ENCODE assay signal across 7 mouse cellular contexts in genomic region chr4:108869730-108870374, GRCm38 (mm10). TPM values are rescaled to one million over a fixed set of nuclear protein-coding genes. Genes with fewer than 3 reads are reported as not detected.
DNase-seq lines count a peak whose midpoint lies in the region; ATAC-seq and TF ChIP-seq lines count a peak whose summit lies in the region.

No protein-coding gene starts in this region.

- H3K27ac ChIP-seq in hindbrain, postnatal 0 days: no peak overlapping the region

- TF ChIP-seq CTCF in hindbrain, postnatal 0 days (IDR thresholded peaks at IDR 0.05; ENCODE audit: low read depth): peak; percentile 99

- no peak overlapping the region for H3K4me3 ChIP-seq in hindbrain, postnatal 0 days (ENCODE audit: low read length)

- ATAC-seq in hindbrain, postnatal 0 days: peak; percentile 92
- ATAC-seq in megakaryocyte progenitor cell, adult 5-6 weeks (replicated peaks; ENCODE audit: poor library complexity): peak; percentile 93

- H3K4me2 ChIP-seq in hindbrain, postnatal 0 days (ENCODE audit: low read depth, low read length): no peak overlapping the region

- no peak overlapping the region for H3K9ac ChIP-seq in hindbrain, postnatal 0 days (replicated peaks; ENCODE audit: low read length)

- DNase-seq in WW6 (ENCODE audit: low read depth, low spot score): peak; percentile 76
- DNase-seq in cerebellum, postnatal 10 days: peak; percentile 94 to 97
- peak; percentile 66 to 82 for DNase-seq in frontal cortex, postnatal 10 days (ENCODE audit: low spot score in 2 of 2)
- DNase-seq in hindbrain, postnatal 0 days (ENCODE audit: low spot score): peak; percentile 96
- DNase-seq in left cerebral cortex, adult 11 months (ENCODE audit: low spot score): peak; percentile 85
- DNase-seq in right cerebral cortex, postnatal 14 days: peak; percentile 79

- no peaks in the 10 kb centered on the region for H3K27me3 ChIP-seq in hindbrain, postnatal 0 days (ENCODE audit: insufficient read depth, low read length)

- no peaks in the 10 kb centered on the region for H3K36me3 ChIP-seq in hindbrain, postnatal 0 days (ENCODE audit: insufficient read depth, low read length)

- H3K9me3 ChIP-seq in hindbrain, postnatal 0 days (ENCODE audit: low read length): no peaks in the 10 kb centered on the region

- no peaks in the 10 kb centered on the region for H3K4me1 ChIP-seq in hindbrain, postnatal 0 days (ENCODE audit: insufficient read depth, low read length)

- 37% methylated on average over 10 of the region's 10 CpGs for WGBS in hindbrain, postnatal 0 days

RNA-seq across cellular contexts. Expression of gene Rab3b, which starts 9.0 kb away (rescaled TPM):
- total RNA-seq in hindbrain, postnatal 0 days (2014; rRNA removed): 76.3 and 99.1 TPM in 2 replicates
- polyA plus RNA-seq in hindbrain, postnatal 0 days (2015; fragmentation: Nextera tagmentation; extraction: Ambion mirVana): 289 and 314 TPM in 2 replicates
- 0.30 TPM in 1 of 2 replicates, not detected in the other for total RNA-seq in megakaryocyte progenitor cell, adult 5-6 weeks (2015)
- total RNA-seq in megakaryocyte progenitor cell, adult 5-6 weeks (2017): not detected in 2 replicates

RNA-seq across cellular contexts. Expression of gene A730015C16Rik, which starts 21.4 kb away (rescaled TPM):
- total RNA-seq in hindbrain, postnatal 0 days (2014; rRNA removed): 1.4 TPM in 1 of 2 replicates, not detected in the other
- polyA plus RNA-seq in hindbrain, postnatal 0 days (2015; fragmentation: Nextera tagmentation; extraction: Ambion mirVana): 1.2 and 1.6 TPM in 2 replicates
- 0.22 and 0.46 TPM in 2 replicates for total RNA-seq in megakaryocyte progenitor cell, adult 5-6 weeks (2015)
- total RNA-seq in megakaryocyte progenitor cell, adult 5-6 weeks (2017): 0.37 and 0.71 TPM in 2 replicates

RNA-seq across cellular contexts. Expression of gene Kti12, which starts 22.3 kb away (rescaled TPM):
- 34.5 and 34.8 TPM in 2 replicates for total RNA-seq in hindbrain, postnatal 0 days (2014; rRNA removed)
- 29.4 and 29.7 TPM in 2 replicates for polyA plus RNA-seq in hindbrain, postnatal 0 days (2015; fragmentation: Nextera tagmentation; extraction: Ambion mirVana)
- total RNA-seq in megakaryocyte progenitor cell, adult 5-6 weeks (2015): 43.7 and 55.5 TPM in 2 replicates
- total RNA-seq in megakaryocyte progenitor cell, adult 5-6 weeks (2017): 28.8 and 29.2 TPM in 2 replicates

RNA-seq across cellular contexts. Expression of gene Txndc12, which starts 35.5 kb away (rescaled TPM):
- 38.1 and 41.3 TPM in 2 replicates for total RNA-seq in hindbrain, postnatal 0 days (2014; rRNA removed)
- polyA plus RNA-seq in hindbrain, postnatal 0 days (2015; fragmentation: Nextera tagmentation; extraction: Ambion mirVana): 68.2 and 73.3 TPM in 2 replicates
- total RNA-seq in megakaryocyte progenitor cell, adult 5-6 weeks (2015): 74.7 and 75.3 TPM in 2 replicates
- total RNA-seq in megakaryocyte progenitor cell, adult 5-6 weeks (2017): 87.4 and 88.7 TPM in 2 replicates

RNA-seq across cellular contexts. Expression of gene Btf3l4, which starts 36.4 kb away (rescaled TPM):
- 80.6 and 89.6 TPM in 2 replicates for total RNA-seq in hindbrain, postnatal 0 days (2014; rRNA removed)
- 149 and 152 TPM in 2 replicates for polyA plus RNA-seq in hindbrain, postnatal 0 days (2015; fragmentation: Nextera tagmentation; extraction: Ambion mirVana)
- total RNA-seq in megakaryocyte progenitor cell, adult 5-6 weeks (2015): 92.8 and 111 TPM in 2 replicates
- total RNA-seq in megakaryocyte progenitor cell, adult 5-6 weeks (2017): 68.1 and 77.3 TPM in 2 replicates

Comparison
In these comparisons a context has a peak if more than half of its experiments do, and no peak if none do; other contexts are left out.
1. RNA of gene Rab3b, which starts 9.0 kb away (total RNA-seq): 76.3 to 99.1 TPM in hindbrain, postnatal 0 days; 0.30 TPM in megakaryocyte progenitor cell, adult 5-6 weeks; every median in the first group is over 10 times any median in the second.
2. Peak in every context shown above with its lines, with median percentiles within 50 percentile points of each other: DNase-seq.